Mouse (Mus musculus) liver, postnatal 0 days (tissue): Measurements from ENCODE around the gene Mcm5. TPM values are rescaled to one million over a fixed set of nuclear protein-coding genes. Genes with fewer than 3 reads are reported as not detected.

Experiments
- ATAC-seq: fragments of 200-750 bp; cut with Nextera tagmentation; 2 replicates; pipeline ENCODE4 v1.8.0; 2017; ENCODE audit warnings: mild to moderate bottlenecking, moderate library complexity
- DNase-seq: peaks from one replicate; pipeline ENCODE4 v3.0.0-alpha.2; 2016
- H3K27ac ChIP-seq: fragments of 300-500 bp; sonication (generic); 2 replicates; pipeline ENCODE4 v1.5.1; 2014; ENCODE audit warnings: antibody characterized with exemption, moderate library complexity, mild to moderate bottlenecking, low read depth
- H3K27me3 ChIP-seq: fragments of 300-500 bp; sonication (generic); 2 replicates; pipeline ENCODE4 v1.6.1; 2014; ENCODE audit warnings: low read length, control low read depth, mixed read lengths; ENCODE audit not compliant: insufficient read depth
- H3K36me3 ChIP-seq: fragments of 300-500 bp; sonication (generic); replicated peaks from 2 replicates; pipeline ENCODE4 v1.6.1; 2014; ENCODE audit warnings: mild to moderate bottlenecking, control low read depth, low read length, moderate library complexity, mixed read lengths; ENCODE audit not compliant: insufficient read depth
- H3K4me1 ChIP-seq: fragments of 300-500 bp; sonication (generic); 2 replicates; pipeline ENCODE4 v1.6.1; 2014; ENCODE audit warnings: antibody characterized with exemption, mild to moderate bottlenecking, control low read depth; ENCODE audit not compliant: insufficient read depth
- H3K4me2 ChIP-seq: fragments of 300-500 bp; sonication (generic); 2 replicates; pipeline ENCODE4 v1.6.1; 2014; ENCODE audit warnings: low read depth, mild to moderate bottlenecking, low read length, moderate library complexity, mixed read lengths
- H3K4me3 ChIP-seq: fragments of 300-500 bp; sonication (generic); 2 replicates; pipeline ENCODE4 v1.5.1; 2014; ENCODE audit warnings: low read depth, low read length
- H3K9ac ChIP-seq: fragments of 300-500 bp; sonication (generic); replicated peaks from 2 replicates; pipeline ENCODE4 v1.6.1; 2014; ENCODE audit warnings: mild to moderate bottlenecking, moderate library complexity
- H3K9me3 ChIP-seq: fragments of 300-500 bp; sonication (generic); 2 replicates; pipeline ENCODE4 v1.6.1; 2016; ENCODE audit warnings: mild to moderate bottlenecking, control low read depth, low read length, mixed read lengths
- EP300 ChIP-seq: IDR thresholded peaks from 2 replicates; pipeline ENCODE4 v1.6.1; 2016; ENCODE audit warnings: antibody characterized with exemption, low read depth, mild to moderate bottlenecking
- WGBS: fragments of 180-500 bp; shearing (Covaris S2); extraction: QIAGEN DNeasy Blood & Tissue Kit; methylation state at CpG from one replicate; pipeline ENCODE4 v1.1.7; 2014; ENCODE audit not compliant: insufficient replicate concordance; 5-methylcytosine and 5-hydroxymethylcytosine counted together
- polyA plus RNA-seq: library from polyadenylated mRNA; unstranded; fragments of >200 nt; fragmentation: Nextera tagmentation; extraction: Ambion mirVana; gene quantifications from 2 replicates; pipeline ENCODE4 v1.2.1, GENCODE M21; 2015

The Mcm5 gene
- polyA plus RNA-seq, 1 experiment from 2014 or later = 55.4 TPM

GRCm38 (mm10) chr8:75172009-75172685 lies 62.8 kb downstream of the Mcm5 start:
- H3K9ac ChIP-seq = no peak overlapping the region
- ATAC-seq (no peak), DNase-seq (no peak)
- WGBS = 64% methylated on average over 6 of the region's 6 CpGs
- H3K27ac ChIP-seq = no peak overlapping the region
- peaks cover 2% of the 10 kb centered on the region; the same call in 1 of the 2 replicates for H3K27me3 ChIP-seq
- TF ChIP-seq EP300 = no peak
- no peaks in the 10 kb centered on the region for H3K36me3 ChIP-seq
- H3K4me2 ChIP-seq = no peak overlapping the region
- H3K4me3 ChIP-seq = no peak overlapping the region
- 0 out of 2 replicates have a peak, but pooled peaks cover 2% of the 10 kb centered on the region for H3K4me1 ChIP-seq
- H3K9me3 ChIP-seq = no peaks in the 10 kb centered on the region

Other genes with a start within 250 kb of the Mcm5 start
- not detected in 2 replicates for gene Isx, start 236.4 kb upstream of the Mcm5 start, polyA plus RNA-seq
- 5.5 and 6.6 TPM in 2 replicates for gene Hmgxb4, start 116.2 kb upstream of the Mcm5 start, polyA plus RNA-seq
- 16.6 and 17.9 TPM in 2 replicates for gene Tom1, start 75.9 kb upstream of the Mcm5 start, polyA plus RNA-seq
- 155 and 160 TPM in 2 replicates for gene Hmox1, start 15.9 kb upstream of the Mcm5 start, polyA plus RNA-seq
- 0.09 TPM in 2 replicates for gene Rasd2, start 104.4 kb downstream of the Mcm5 start, polyA plus RNA-seq